Mouse (Mus musculus) cerebellum, postnatal 4 days (tissue): ENCODE measurements around the gene Mbip.

Experiments used
- DNase-seq, 2 experiments: peaks; one replicate each; pipeline ENCODE4 v3.0.0; 2022; ENCODE audit warnings: low spot score in 2 of 2, mixed read lengths in 1 of 2

Gene Mbip

GRCm38 (mm10) chr12:56295160-56295559 lies 50.5 kb downstream of the Mbip start:
- no peak for DNase-seq

GRCm38 (mm10) chr12:56288548-56288947 lies 57.1 kb downstream of the Mbip start:
- DNase-seq = no peak

- DNase-seq = no peak
Observed at GRCm38 (mm10) chr12:56286828-56287227, 58.9 kb downstream of the Mbip start.

- no peak for DNase-seq
Observed at GRCm38 (mm10) chr12:56284210-56284609, 61.5 kb downstream of the Mbip start.

GRCm38 (mm10) chr12:56281649-56282048 lies 64.0 kb downstream of the Mbip start:
- no peak for DNase-seq
